Mouse (Mus musculus) MEL (cell line): Measurements from ENCODE around the gene Gm49776. TPM values are rescaled to one million over a fixed set of nuclear protein-coding genes. Genes with fewer than 3 reads are reported as not detected.
A peak's percentile ranks its signal among the peaks of the same experiment; 100 is the strongest.

Experiments
- DNase-seq: peaks from one replicate; pipeline ENCODE4 v3.0.0; 2011; ENCODE audit warnings: low read depth, low spot score
- H3K27ac ChIP-seq: 2 replicates; pipeline ENCODE4 v1.5.1; 2012; ENCODE audit warnings: low read depth, mild to moderate bottlenecking, control low read depth, low read length, moderate library complexity; ENCODE audit not compliant: control insufficient read depth
- H3K27me3 ChIP-seq, 2 experiments: fragments of 150-350 bp in 1 of 2; sonication (generic) in 1 of 2; 2 replicates each; pipeline ENCODE4 v1.6.1; 2012; ENCODE audit warnings: low read length in 2 of 2, mild to moderate bottlenecking in 2 of 2, improper control_type of control experiment in 1 of 2, moderate library complexity in 1 of 2; ENCODE audit not compliant: insufficient read depth in 2 of 2, control insufficient read depth in 1 of 2
- H3K36me3 ChIP-seq, 2 experiments: 2 replicates each; pipeline ENCODE4 v1.6.1; 2012 to 2014; ENCODE audit warnings: low read length in 2 of 2, improper control_type of control experiment in 1 of 2, inconsistent platforms in 1 of 2, mild to moderate bottlenecking in 1 of 2; ENCODE audit not compliant: insufficient read depth in 2 of 2, control insufficient read depth in 1 of 2
- H3K4me1 ChIP-seq, 2 experiments: fragments of 150-350 bp in 1 of 2; sonication (generic) in 1 of 2; 2 replicates each; pipeline ENCODE4 v1.6.1; 2012; ENCODE audit warnings: low read length in 2 of 2, improper control_type of control experiment in 1 of 2, mild to moderate bottlenecking in 1 of 2; ENCODE audit not compliant: insufficient read depth in 2 of 2, control insufficient read depth in 1 of 2
- H3K4me3 ChIP-seq, 2 experiments: fragments of 150-350 bp in 1 of 2; sonication (generic) in 1 of 2; 2 replicates each; pipeline ENCODE4 v1.5.1; 2012; ENCODE audit warnings: low read depth in 2 of 2, low read length in 2 of 2, mild to moderate bottlenecking in 2 of 2, moderate library complexity in 2 of 2, control low read depth in 1 of 2, improper control_type of control experiment in 1 of 2; ENCODE audit not compliant: control insufficient read depth in 1 of 2, insufficient read depth in 1 of 2
- H3K79me2 ChIP-seq: 2 replicates; pipeline ENCODE4 v1.6.1; 2012; ENCODE audit warnings: mild to moderate bottlenecking, low read length, moderate library complexity; ENCODE audit not compliant: control insufficient read depth, poor library complexity, insufficient read depth
- H3K9ac ChIP-seq: 2 replicates; pipeline ENCODE4 v1.6.1; 2012; ENCODE audit warnings: low read depth, mild to moderate bottlenecking, control low read depth, low read length, moderate library complexity; ENCODE audit not compliant: control insufficient read depth, poor library complexity, severe bottlenecking
- H3K9me3 ChIP-seq: fragments of 150-350 bp; sonication (generic); replicated peaks from 2 replicates; pipeline ENCODE4 v1.6.1; 2012; ENCODE audit warnings: mild to moderate bottlenecking, low read length, improper control_type of control experiment, moderate library complexity; ENCODE audit not compliant: insufficient read depth
- CTCF ChIP-seq, 3 experiments: IDR thresholded peaks in 2 of 3; conservative IDR thresholded peaks in 1 of 3; 2 replicates each; pipeline ENCODE4 v1.5.1; 2011 to 2012; ENCODE audit warnings: low read length in 3 of 3, low read depth in 2 of 3, mild to moderate bottlenecking in 2 of 3, improper control_type of control experiment in 1 of 3, inconsistent platforms in 1 of 3, mixed read lengths in 1 of 3, moderate library complexity in 1 of 3; ENCODE audit not compliant: control insufficient read depth in 1 of 3, insufficient read depth in 1 of 3, poor library complexity in 1 of 3, severe bottlenecking in 1 of 3
- ELF1 ChIP-seq: IDR thresholded peaks from 2 replicates; pipeline ENCODE4 v1.6.1; 2014; ENCODE audit warnings: low read depth, mild to moderate bottlenecking, inconsistent platforms, low read length, improper control_type of control experiment, moderate library complexity
- HCFC1 ChIP-seq: IDR thresholded peaks from 2 replicates; pipeline ENCODE4 v1.6.1; 2012; ENCODE audit warnings: low read depth, mild to moderate bottlenecking, inconsistent platforms, low read length, improper control_type of control experiment, moderate library complexity
- MAX ChIP-seq: IDR thresholded peaks from 2 replicates; pipeline ENCODE4 v1.6.1; 2011; ENCODE audit warnings: low read length, improper control_type of control experiment
- MXI1 ChIP-seq: IDR thresholded peaks from 2 replicates; pipeline ENCODE4 v1.6.1; 2011; ENCODE audit warnings: mild to moderate bottlenecking, low read depth, low read length, improper control_type of control experiment
- MYC ChIP-seq: IDR thresholded peaks from 2 replicates; pipeline ENCODE4 v1.6.1; 2011; ENCODE audit warnings: low read depth, mild to moderate bottlenecking, low read length, improper control_type of control experiment, moderate library complexity
- POLR2AphosphoS2 ChIP-seq: IDR thresholded peaks from 2 replicates; pipeline ENCODE4 v1.6.1; 2011; ENCODE audit warnings: low read length, improper control_type of control experiment
- POLR2AphosphoS5 ChIP-seq: IDR thresholded peaks from 2 replicates; pipeline ENCODE4 v1.6.1; 2012; ENCODE audit warnings: low read depth, borderline replicate concordance, mild to moderate bottlenecking, inconsistent platforms, low read length, moderate library complexity, mixed read lengths
- RAD21 ChIP-seq: IDR thresholded peaks from 2 replicates; pipeline ENCODE4 v1.6.1; 2011; ENCODE audit warnings: mild to moderate bottlenecking, low read depth, low read length, improper control_type of control experiment
- SMC3 ChIP-seq: IDR thresholded peaks from 2 replicates; pipeline ENCODE4 v1.6.1; 2011; ENCODE audit warnings: low read depth, low read length, improper control_type of control experiment
- TBP ChIP-seq: IDR thresholded peaks from 2 replicates; pipeline ENCODE4 v1.8.0; 2011; ENCODE audit warnings: low read depth, low read length, improper control_type of control experiment
- UBTF ChIP-seq: IDR thresholded peaks from 2 replicates; pipeline ENCODE4 v1.6.1; 2012; ENCODE audit warnings: low read depth, mild to moderate bottlenecking, inconsistent platforms, low read length, improper control_type of control experiment, moderate library complexity, borderline replicate concordance; ENCODE audit not compliant: insufficient read depth
- USF2 ChIP-seq, 2 experiments: IDR thresholded peaks; 2 replicates each; pipeline ENCODE4 v1.6.1; 2011 to 2012; ENCODE audit warnings: improper control_type of control experiment in 2 of 2, low read length in 2 of 2, borderline replicate concordance in 1 of 2, inconsistent platforms in 1 of 2, low read depth in 1 of 2, mild to moderate bottlenecking in 1 of 2; ENCODE audit not compliant: insufficient read depth in 1 of 2
- ZC3H11A ChIP-seq: IDR thresholded peaks from 2 replicates; pipeline ENCODE4 v1.6.1; 2012; ENCODE audit warnings: low read depth, mild to moderate bottlenecking, inconsistent platforms, low read length, improper control_type of control experiment
- polyA plus RNA-seq, 2 experiments: library from polyadenylated mRNA; stranded (reverse) in 1 of 2; unstranded in 1 of 2; fragments of >175 nt in 1 of 2; fragments of >200 nt in 1 of 2; gene quantifications; 2 replicates each; pipeline versions ENCODE4 v1.2.1 to v1.2.4; 2012; ENCODE audit warnings: low replicate concordance in 2 of 2, low read depth in 1 of 2; ENCODE audit not compliant: insufficient read length in 2 of 2, insufficient read depth in 1 of 2, missing spikeins in 1 of 2
- total RNA-seq: library from RNA; depleted of rRNA; stranded (reverse); fragments of 300-350 nt; gene quantifications from 2 replicates; pipeline ENCODE4 v1.2.3, GENCODE M21; 2012

Gm49776 gene
- total and polyA plus RNA-seq, 3 experiments, result 0.77 to 32.7 TPM; not detected in 1

- Histone ChIP-seq H3K36me3 (no peaks in the 10 kb centered on the region; a peak in 1 of 4 replicates), H3K27me3 (no peaks in the 10 kb centered on the region), H3K27ac (no peak overlapping the region), H3K9ac (no peak overlapping the region), H3K4me3 (no peak overlapping the region), H3K9me3 (no peaks in the 10 kb centered on the region), H3K79me2 (no peaks in the 10 kb centered on the region), H3K4me1 (peaks cover 0 to 5% of the 10 kb centered on the region in 2 experiments; a peak in 1 of 4 replicates)
- TF ChIP-seq USF2 (IDR thresholded peaks at IDR 0.05; ENCODE audit: borderline replicate concordance in 1 of 2, insufficient read depth in 1 of 2, low read depth in 1 of 2, low read length in 2 of 2) (no peak), MXI1 (no peak), POLR2AphosphoS2 (no peak), ELF1 (0 out of 2 replicates have a peak, but pooled peaks have one; percentile 40), TBP (no peak), SMC3 (peak; percentile 84), MAX (no peak), MYC (0 out of 2 replicates have a peak, but pooled peaks have one; percentile 30), CTCF (IDR thresholded peaks at IDR 0.05 in 2 of 3, conservative IDR thresholded peaks at IDR 0.05 in 1 of 3; ENCODE audit: control insufficient read depth in 1 of 3, insufficient read depth in 1 of 3, low read depth in 2 of 3, low read length in 3 of 3, poor library complexity in 1 of 3, severe bottlenecking in 1 of 3) (peak; percentile 86 to 100 (median 91)), POLR2AphosphoS5 (no peak), RAD21 (peak; percentile 68), ZC3H11A (peak; percentile 54)
- peak; percentile 79 for DNase-seq
Observed at GRCm38 (mm10) chr16:18210701-18211416, 47.3 kb downstream of the Gm49776 start.

- Histone ChIP-seq H3K4me3 (no peak overlapping the region), H3K27me3 (no peaks in the 10 kb centered on the region; a peak in 1 of 4 replicates), H3K4me1 (no peaks in the 10 kb centered on the region), H3K36me3 (no peaks in the 10 kb centered on the region), H3K9me3 (no peaks in the 10 kb centered on the region), H3K9ac (no peak overlapping the region), H3K79me2 (no peaks in the 10 kb centered on the region), H3K27ac (no peak overlapping the region)
- no peak for DNase-seq
- TF ChIP-seq UBTF, result no peak
- no peak for TF ChIP-seq HCFC1
- TF ChIP-seq MXI1, result no peak
Observed at GRCm38 (mm10) chr16:18203430-18204091, 54.6 kb downstream of the Gm49776 start.
